Mouse (Mus musculus) kidney, embryonic 14.5 days (tissue): ENCODE results near the gene Pgm1. TPM values are rescaled to one million over a fixed set of nuclear protein-coding genes. Genes with fewer than 3 reads are reported as not detected.

Source experiments
- ATAC-seq: fragments of 200-750 bp; cut with Nextera tagmentation; 2 replicates; pipeline ENCODE4 v1.8.0; 2017; ENCODE audit warnings: moderate number of reproducible peaks, mild to moderate bottlenecking, moderate TSS enrichment, moderate library complexity; ENCODE audit not compliant: low FRiP score, low TSS enrichment
- H3K27ac ChIP-seq: fragments of 300-500 bp; sonication (generic); 2 replicates; pipeline ENCODE4 v1.5.1; 2014; ENCODE audit warnings: low read depth, mild to moderate bottlenecking, low read length, moderate library complexity, mixed read lengths
- H3K27me3 ChIP-seq: fragments of 300-500 bp; sonication (generic); 2 replicates; pipeline ENCODE4 v1.6.1; 2014; ENCODE audit warnings: mild to moderate bottlenecking, low read length; ENCODE audit not compliant: control insufficient read depth, insufficient read depth
- H3K36me3 ChIP-seq: fragments of 300-500 bp; sonication (generic); 2 replicates; pipeline ENCODE4 v1.6.1; 2014; ENCODE audit warnings: low read length, mixed read lengths; ENCODE audit not compliant: control insufficient read depth, insufficient read depth
- H3K4me1 ChIP-seq: fragments of 300-500 bp; sonication (generic); 2 replicates; pipeline ENCODE4 v1.6.1; 2014; ENCODE audit warnings: low read length, mixed read lengths; ENCODE audit not compliant: control insufficient read depth, insufficient read depth
- H3K4me2 ChIP-seq: fragments of 300-500 bp; sonication (generic); replicated peaks from 2 replicates; pipeline ENCODE4 v1.6.1; 2014; ENCODE audit warnings: low read depth, mild to moderate bottlenecking, low read length
- H3K4me3 ChIP-seq: fragments of 300-500 bp; sonication (generic); 2 replicates; pipeline ENCODE4 v1.5.1; 2014; ENCODE audit warnings: mild to moderate bottlenecking, low read length
- H3K9ac ChIP-seq: fragments of 300-500 bp; sonication (generic); 2 replicates; pipeline ENCODE4 v1.6.1; 2014; ENCODE audit warnings: low read depth, mild to moderate bottlenecking, low read length, moderate library complexity
- H3K9me3 ChIP-seq: fragments of 300-500 bp; sonication (generic); 2 replicates; pipeline ENCODE4 v1.6.1; 2016; ENCODE audit warnings: low read length; ENCODE audit not compliant: control insufficient read depth
- WGBS: fragments of 180-500 bp; shearing (Covaris S2); extraction: QIAGEN DNeasy Blood & Tissue Kit; methylation state at CpG from one replicate; pipeline ENCODE4 v1.1.7; 2014; 5-methylcytosine and 5-hydroxymethylcytosine counted together
- polyA plus RNA-seq: library from polyadenylated mRNA; unstranded; fragments of >200 nt; fragmentation: Nextera tagmentation; extraction: Ambion mirVana; gene quantifications from 2 replicates; pipeline ENCODE4 v1.2.1, GENCODE M21; 2014

Pgm1 gene
- polyA plus RNA-seq, 1 experiment from 2014 or later, result 58.3 TPM

GRCm38 (mm10) chr4:99970097-99970496, 40.9 kb downstream of the Pgm1 start:
- Histone ChIP-seq H3K27me3 (no peaks in the 10 kb centered on the region), H3K9ac (no peak overlapping the region), H3K36me3 (peaks cover 4% of the 10 kb centered on the region; the same call in 1 of the 2 replicates), H3K4me3 (no peak overlapping the region), H3K27ac (peak overlapping the region; percentile 65; the same call in 1 of the 2 replicates), H3K9me3 (no peaks in the 10 kb centered on the region), H3K4me1 (no peaks in the 10 kb centered on the region), H3K4me2 (no peak overlapping the region)
- 58% methylated on average over 4 of the region's 4 CpGs for WGBS
- no peak; the same call in 1 of the 2 replicates for ATAC-seq

- H3K9me3 ChIP-seq, result no peaks in the 10 kb centered on the region
Observed at GRCm38 (mm10) chr4:99972886-99973285, 43.7 kb downstream of the Pgm1 start.

GRCm38 (mm10) chr4:99973931-99974330, 44.7 kb downstream of the Pgm1 start:
- Histone ChIP-seq H3K4me1 (no peaks in the 10 kb centered on the region), H3K4me3 (no peak overlapping the region), H3K9me3 (no peaks in the 10 kb centered on the region), H3K36me3 (no peaks in the 10 kb centered on the region), H3K9ac (no peak overlapping the region), H3K27ac (no peak overlapping the region), H3K27me3 (no peaks in the 10 kb centered on the region), H3K4me2 (no peak overlapping the region)
- no peak for ATAC-seq
- 97% methylated on average over 1 of the region's 1 CpGs for WGBS

More at GRCm38 (mm10) chr4:99972886-99973285, 43.7 kb downstream of the Pgm1 start:
- 85% methylated on average over 6 of the region's 6 CpGs for WGBS
- Histone ChIP-seq H3K27ac (no peak overlapping the region), H3K4me3 (no peak overlapping the region), H3K9ac (no peak overlapping the region), H3K27me3 (no peaks in the 10 kb centered on the region), H3K36me3 (no peaks in the 10 kb centered on the region), H3K4me2 (no peak overlapping the region), H3K4me1 (no peaks in the 10 kb centered on the region)
- ATAC-seq, result no peak

GRCm38 (mm10) chr4:99974375-99974774, 45.2 kb downstream of the Pgm1 start:
- Histone ChIP-seq H3K27me3 (no peaks in the 10 kb centered on the region), H3K9me3 (no peaks in the 10 kb centered on the region), H3K27ac (no peak overlapping the region), H3K9ac (no peak overlapping the region), H3K4me2 (no peak overlapping the region), H3K4me1 (no peaks in the 10 kb centered on the region), H3K4me3 (no peak overlapping the region), H3K36me3 (no peaks in the 10 kb centered on the region)
- ATAC-seq, result no peak
- WGBS, result 63% methylated on average over 5 of the region's 5 CpGs

GRCm38 (mm10) chr4:99979326-99979725, 50.1 kb downstream of the Pgm1 start:
- H3K9ac ChIP-seq, result no peak overlapping the region
- ATAC-seq, result no peak
- H3K4me1 ChIP-seq, result no peaks in the 10 kb centered on the region
- WGBS, result 94% methylated on average over 5 of the region's 5 CpGs
- no peak overlapping the region for H3K4me3 ChIP-seq
- no peaks in the 10 kb centered on the region for H3K36me3 ChIP-seq
- no peaks in the 10 kb centered on the region for H3K9me3 ChIP-seq
- no peaks in the 10 kb centered on the region for H3K27me3 ChIP-seq
- H3K27ac ChIP-seq, result no peak overlapping the region
- no peak overlapping the region for H3K4me2 ChIP-seq

- Histone ChIP-seq H3K4me1 (0 out of 2 replicates have a peak, but pooled peaks cover 4% of the 10 kb centered on the region), H3K27ac (no peak overlapping the region), H3K9ac (no peak overlapping the region), H3K9me3 (no peaks in the 10 kb centered on the region), H3K4me3 (no peak overlapping the region), H3K36me3 (no peaks in the 10 kb centered on the region), H3K27me3 (no peaks in the 10 kb centered on the region), H3K4me2 (no peak overlapping the region)
- WGBS, result 90% methylated on average over 2 of the region's 2 CpGs
- ATAC-seq, result no peak
Observed at GRCm38 (mm10) chr4:99981216-99981615, 52.0 kb downstream of the Pgm1 start.

- Histone ChIP-seq H3K9me3 (no peaks in the 10 kb centered on the region), H3K9ac (no peak overlapping the region), H3K36me3 (no peaks in the 10 kb centered on the region), H3K4me1 (0 out of 2 replicates have a peak, but pooled peaks cover 4% of the 10 kb centered on the region), H3K27ac (no peak overlapping the region), H3K4me2 (no peak overlapping the region), H3K27me3 (no peaks in the 10 kb centered on the region), H3K4me3 (no peak overlapping the region)
- WGBS, result 69% methylated on average over 13 of the region's 13 CpGs
- ATAC-seq, result no peak
Observed at GRCm38 (mm10) chr4:99983652-99984368, 54.6 kb downstream of the Pgm1 start.

GRCm38 (mm10) chr4:99984369-99984752, 55.1 kb downstream of the Pgm1 start:
- no peaks in the 10 kb centered on the region for H3K27me3 ChIP-seq
- 84% methylated on average over 7 of the region's 7 CpGs for WGBS
- no peaks in the 10 kb centered on the region for H3K9me3 ChIP-seq
- no peak for ATAC-seq
- no peak overlapping the region for H3K27ac ChIP-seq
- H3K4me1 ChIP-seq, result 0 out of 2 replicates have a peak, but pooled peaks cover 4% of the 10 kb centered on the region
- H3K4me2 ChIP-seq, result no peak overlapping the region
- no peaks in the 10 kb centered on the region for H3K36me3 ChIP-seq
- no peak overlapping the region for H3K9ac ChIP-seq
- no peak overlapping the region for H3K4me3 ChIP-seq

GRCm38 (mm10) chr4:99985086-99985485, 55.9 kb downstream of the Pgm1 start:
- ATAC-seq, result no peak; the same call in 1 of the 2 replicates
- H3K36me3 ChIP-seq, result no peaks in the 10 kb centered on the region

More at GRCm38 (mm10) chr4:99985086-99985485, 55.9 kb downstream of the Pgm1 start:
- no peak overlapping the region for H3K27ac ChIP-seq
- H3K27me3 ChIP-seq, result no peaks in the 10 kb centered on the region
- 84% methylated on average over 7 of the region's 7 CpGs for WGBS
- 0 out of 2 replicates have a peak, but pooled peaks cover 4% of the 10 kb centered on the region for H3K4me1 ChIP-seq
- no peak overlapping the region for H3K9ac ChIP-seq
- no peak overlapping the region for H3K4me2 ChIP-seq
- H3K4me3 ChIP-seq, result no peak overlapping the region
- H3K9me3 ChIP-seq, result no peaks in the 10 kb centered on the region
